Mouse (Mus musculus) CD4-positive, CD25-positive, alpha-beta regulatory T cell, adult 2 months (primary cell): ENCODE results near the gene BC004004.
"Not testable (repeated sequence)": the region's sequence is repeated elsewhere in the genome, so short reads cannot be mapped to it uniquely, and the experiment has no call there.

Source experiments
- DNase-seq: peaks from one replicate; pipeline ENCODE4 v3.0.0-alpha.2; 2012; ENCODE audit warnings: low read depth, low spot score

The BC004004 gene

GRCm38 (mm10) chr17:29347126-29347644, 78.6 kb downstream of the BC004004 start:
- no peak for DNase-seq

GRCm38 (mm10) chr17:29347645-29348256, 79.2 kb downstream of the BC004004 start, which contains the start of gene Mtch1:
Mtch1 (minus strand) TSS chr17:29347934.
- DNase-seq = peak; percentile 98

GRCm38 (mm10) chr17:29348996-29349395, 80.4 kb downstream of the BC004004 start:
- no peak for DNase-seq

GRCm38 (mm10) chr17:29351056-29351455, 82.5 kb downstream of the BC004004 start:
- not testable (repeated sequence) for DNase-seq

- DNase-seq = no peak
These were observed 86.9 kb downstream of the BC004004 start for GRCm38 (mm10) chr17:29355461-29355840.

GRCm38 (mm10) chr17:29355841-29356478, 87.4 kb downstream of the BC004004 start:
- no peak for DNase-seq

GRCm38 (mm10) chr17:29356479-29356856, 87.9 kb downstream of the BC004004 start:
- DNase-seq = no peak

- DNase-seq = no peak
These were observed 88.3 kb downstream of the BC004004 start for GRCm38 (mm10) chr17:29356882-29357281.

- DNase-seq = no peak
These were observed 90.3 kb downstream of the BC004004 start for GRCm38 (mm10) chr17:29358928-29359327.

GRCm38 (mm10) chr17:29360761-29361221, 92.2 kb downstream of the BC004004 start, which contains the start of gene Fgd2:
Fgd2 (plus strand) TSS chr17:29360914.
- DNase-seq = peak; percentile 37

GRCm38 (mm10) chr17:29361982-29362691, 93.5 kb downstream of the BC004004 start:
- DNase-seq = peak; percentile 54

GRCm38 (mm10) chr17:29363109-29363508, 94.5 kb downstream of the BC004004 start:
- no peak for DNase-seq
